Mouse (Mus musculus): ENCODE results near the gene Dazap1. TPM values are rescaled to one million over a fixed set of nuclear protein-coding genes. Genes with fewer than 3 reads are reported as not detected.

Dazap1 gene
- total RNA-seq, 2 experiments from 2014 or later, result 76.9 to 93.8 TPM

GRCm38 (mm10) chr10:80336263-80336662 is 75.0 kb downstream of the Dazap1 start:
- intact Hi-C loops (cut with DNase I), result no loop called here

More at GRCm38 (mm10) chr10:80336263-80336662, 75.0 kb downstream of the Dazap1 start:
- DNase-seq (ENCODE audit: low spot score in 2 of 2), result no peak

Small RNA genes lying within 50 kb of the gene (microRNA-seq; reads per million reads assigned to microRNA genes)
- 0.74 to 2.4 reads per million in 2 experiments for gene Mir6911

Other genes starting within 250 kb of the Dazap1 start
- gene Arhgap45, start 244.8 kb upstream of the Dazap1 start, total RNA-seq (2021), result 1 to 10 TPM; 3.6 to 4.0 TPM
- 10 to 100 TPM; 71.3 to 74.8 TPM for gene Polr2e, start 221.7 kb upstream of the Dazap1 start, total RNA-seq (2021)
- gene Gpx4, start 214.3 kb upstream of the Dazap1 start, total RNA-seq (2021), result 100 to 1,000 TPM; 504 to 528 TPM
- 10 to 100 TPM; 17.8 to 17.9 TPM for gene Sbno2, start 155.9 kb upstream of the Dazap1 start, total RNA-seq (2021)
- gene Stk11, start 145.7 kb upstream of the Dazap1 start, total RNA-seq (2021), result 10 to 100 TPM; 92.1 to 95.0 TPM
- gene Atp5d, start 122.9 kb upstream of the Dazap1 start, total RNA-seq (2021), result 100 to 1,000 TPM; 372 to 381 TPM
- 100 to 1,000 TPM; 487 TPM for gene Cbarp, start 120.7 kb upstream of the Dazap1 start, total RNA-seq (2021)
- gene Midn, start 113.2 kb upstream of the Dazap1 start, total RNA-seq (2021), result 10 to 100 TPM; 74.3 to 98.7 TPM
- gene Cirbp, start 95.5 kb upstream of the Dazap1 start, total RNA-seq (2021), result 10 to 100 TPM; 77.3 to 90.1 TPM
- gene 1600002K03Rik, start 88.5 kb upstream of the Dazap1 start, total RNA-seq (2021), result 1 to 10 TPM; 6.7 to 7.6 TPM
- 1 to 10 TPM; 9.2 to 9.9 TPM for gene Efna2, start 82.0 kb upstream of the Dazap1 start, total RNA-seq (2021)
- gene Mum1, start 35.1 kb upstream of the Dazap1 start, total RNA-seq (2021), result 10 to 100 TPM; 40.9 to 41.2 TPM
- 100 to 1,000 TPM; 182 to 187 TPM for gene Ndufs7, start 12.4 kb upstream of the Dazap1 start, total RNA-seq (2021)
- gene Gamt, start 474 bp upstream of the Dazap1 start, total RNA-seq (2021), result 10 to 100 TPM; 27.6 to 30.7 TPM
- 100 to 1,000 TPM; 788 to 790 TPM for gene Rps15, start 31.0 kb downstream of the Dazap1 start, total RNA-seq (2021)
- gene Apc2, start 34.5 kb downstream of the Dazap1 start, total RNA-seq (2021), result 100 to 1,000 TPM in 1 of 2 experiments, 10 to 100 TPM in 1; 93.4 to 103 TPM
- gene 2310011J03Rik, start 59.1 kb downstream of the Dazap1 start, total RNA-seq (2021), result 10 to 100 TPM; 27.3 to 29.8 TPM
- gene Pcsk4, start 68.0 kb downstream of the Dazap1 start, total RNA-seq (2021), result 1 to 10 TPM; 4.5 to 4.6 TPM
- gene Reep6, start 68.5 kb downstream of the Dazap1 start, total RNA-seq (2021), result 10 to 100 TPM; 10.5 to 11.2 TPM
- 1 to 10 TPM; 5.1 to 7.4 TPM for gene Adamtsl5, start 86.9 kb downstream of the Dazap1 start, total RNA-seq (2021)
- gene Plk5, start 95.0 kb downstream of the Dazap1 start, total RNA-seq (2021), result 10 to 100 TPM; 22.6 to 24.9 TPM
- gene Mex3d, start 126.2 kb downstream of the Dazap1 start, total RNA-seq (2021), result 10 to 100 TPM; 17.7 to 22.2 TPM
- 100 to 1,000 TPM; 134 to 138 TPM for gene Mbd3, start 138.1 kb downstream of the Dazap1 start, total RNA-seq (2021)
- gene Uqcr11, start 145.3 kb downstream of the Dazap1 start, total RNA-seq (2021), result 100 to 1,000 TPM; 482 to 488 TPM
- gene Tcf3, start 172.2 kb downstream of the Dazap1 start, total RNA-seq (2021), result 10 to 100 TPM; 22.6 to 25.8 TPM
- not detected for gene Onecut3, start 233.3 kb downstream of the Dazap1 start, total RNA-seq (2021)

Measured in left cerebral cortex, postnatal 25 days (tissue).